ENCODE assay signal across 9 mouse cellular contexts in the genomic region with DNA sequence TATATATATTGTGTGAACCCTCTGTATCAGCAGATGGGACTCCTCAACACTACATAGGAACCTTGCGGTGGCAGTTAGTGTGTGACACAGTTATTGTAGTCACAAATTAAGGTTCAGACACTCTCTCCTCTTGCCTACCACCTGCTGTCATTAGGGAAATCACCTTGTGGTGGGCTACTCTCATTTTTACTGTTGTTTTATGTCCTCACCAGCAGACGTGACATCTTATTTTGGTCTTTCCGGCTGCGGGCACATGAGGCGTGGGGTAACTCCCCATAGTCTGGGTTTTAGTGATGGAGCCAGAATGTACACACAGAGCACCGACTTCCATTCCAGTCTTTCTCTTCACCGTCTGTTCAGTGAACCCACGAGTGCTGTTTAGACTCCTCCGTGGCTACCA.
"Had no signal": no experiment of that assay in that cellular context is flagged by ENCODE, and none has a peak within 500 bp of the region (broad histone marks: within the 10 kb centered on the region; RNA-seq: fewer than 3 reads in every experiment).

No protein-coding gene starts in this region.

- ATAC-seq: lung, postnatal 0 days had no signal

- DNase-seq: kidney, adult 9 months; kidney, postnatal 36 days; liver; lung, adult 2 months; lung, postnatal 36 days; midbrain, embryonic 14.5 days; right cerebral cortex, adult 18-20 months; thymus, postnatal 36 days had no signal
